Mouse (Mus musculus) layer of hippocampus, adult 9-10 months (tissue): ENCODE data around the gene Ift80.
"Not testable (repeated sequence)": the region's sequence is repeated elsewhere in the genome, so short reads cannot be mapped to it uniquely, and the experiment has no call there.

ENCODE experiments used
- DNase-seq: peaks from one replicate; pipeline ENCODE4 v3.0.0; 2022; ENCODE audit warnings: low spot score

Gene Ift80

GRCm38 (mm10) chr3:68935498-68935897, 68.9 kb downstream of the Ift80 start:
- DNase-seq: no peak

- DNase-seq: no peak
Observed at GRCm38 (mm10) chr3:68934259-68934658, 70.1 kb downstream of the Ift80 start.

DNA sequence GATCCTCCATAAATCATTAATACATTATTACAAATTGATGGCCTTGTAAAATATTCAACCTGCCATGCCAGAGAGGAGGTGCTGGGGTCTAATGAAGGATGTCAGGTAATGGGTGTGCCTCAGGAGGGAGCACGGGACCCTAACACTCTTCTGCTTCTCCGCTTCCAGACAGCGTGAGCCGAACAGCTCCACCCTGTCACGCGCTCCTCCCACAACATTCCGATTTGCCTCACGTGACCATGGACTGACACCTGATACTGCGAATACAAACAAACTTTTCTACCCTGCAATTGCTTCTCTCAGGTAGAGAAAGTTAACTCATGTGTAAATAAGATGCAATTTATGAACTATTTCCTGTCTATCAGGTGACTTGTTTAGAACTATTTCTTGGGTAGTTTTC, 75.8 kb downstream of the Ift80 start:
- DNase-seq: no peak

- DNase-seq: no peak
Observed at GRCm38 (mm10) chr3:68907509-68907908, 96.9 kb downstream of the Ift80 start.

DNA sequence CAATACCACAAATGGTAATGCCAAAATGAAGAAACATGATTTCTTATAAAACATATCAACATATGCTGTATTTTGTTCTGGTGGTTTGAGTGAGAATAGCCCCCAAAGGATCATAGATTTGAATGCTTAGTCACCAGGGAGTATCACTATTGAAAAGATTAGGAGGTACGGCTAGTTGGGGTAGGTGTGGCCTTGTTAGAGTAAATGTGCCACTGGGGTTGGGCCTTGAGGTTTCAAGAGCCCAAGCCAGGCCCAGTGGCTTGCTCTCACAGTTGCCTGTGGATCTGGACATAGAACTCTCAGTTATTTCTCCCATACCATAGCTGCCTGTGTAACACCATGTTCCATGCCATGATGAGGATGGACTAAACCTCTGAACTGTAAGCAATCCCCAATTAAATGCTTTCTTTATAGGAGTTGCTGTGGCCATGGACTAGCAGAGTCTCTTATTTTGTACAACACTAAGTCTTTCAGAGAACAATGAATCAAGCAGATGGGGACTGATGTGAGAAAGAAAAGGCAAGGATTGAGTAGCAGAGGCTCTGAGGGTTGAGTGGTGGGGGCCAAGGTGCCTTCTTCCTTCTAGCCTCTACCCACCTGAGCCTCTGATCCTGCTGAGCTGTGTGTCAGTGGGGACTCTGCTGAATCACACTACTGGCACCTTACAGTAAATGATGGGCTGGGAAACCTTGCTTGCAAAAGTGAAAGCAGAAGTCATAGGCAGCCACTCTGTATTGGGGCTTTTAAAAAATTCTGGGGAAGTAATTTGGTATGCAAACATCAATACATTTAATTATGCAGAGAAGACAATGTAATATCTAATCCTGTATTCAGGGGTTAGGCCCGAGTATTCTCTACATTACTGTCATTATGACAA, 99.2 kb downstream of the Ift80 start:
- DNase-seq: no peak

GRCm38 (mm10) chr3:68902636-68903035, 101.7 kb downstream of the Ift80 start:
- not testable (repeated sequence) for DNase-seq

DNA sequence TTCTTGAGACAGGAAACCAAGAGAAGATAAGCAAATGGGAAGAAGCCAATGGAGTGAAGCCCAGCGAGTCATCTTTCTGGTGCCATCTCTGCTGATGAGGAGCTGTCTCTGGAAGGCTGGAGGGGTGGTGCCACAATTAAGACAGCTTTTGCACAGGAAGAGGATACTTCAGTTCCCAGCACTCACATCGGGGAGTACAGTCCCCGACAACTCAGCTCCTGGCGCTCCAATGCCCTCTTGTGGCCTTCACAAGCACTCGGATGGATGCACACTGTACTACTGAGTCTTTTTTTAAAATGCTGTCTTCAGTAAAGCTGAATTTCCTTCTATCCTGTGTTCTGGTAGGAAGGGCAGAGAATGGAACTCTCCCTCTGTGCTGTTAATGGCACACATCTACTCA, 107.2 kb downstream of the Ift80 start:
- DNase-seq: no peak

DNA sequence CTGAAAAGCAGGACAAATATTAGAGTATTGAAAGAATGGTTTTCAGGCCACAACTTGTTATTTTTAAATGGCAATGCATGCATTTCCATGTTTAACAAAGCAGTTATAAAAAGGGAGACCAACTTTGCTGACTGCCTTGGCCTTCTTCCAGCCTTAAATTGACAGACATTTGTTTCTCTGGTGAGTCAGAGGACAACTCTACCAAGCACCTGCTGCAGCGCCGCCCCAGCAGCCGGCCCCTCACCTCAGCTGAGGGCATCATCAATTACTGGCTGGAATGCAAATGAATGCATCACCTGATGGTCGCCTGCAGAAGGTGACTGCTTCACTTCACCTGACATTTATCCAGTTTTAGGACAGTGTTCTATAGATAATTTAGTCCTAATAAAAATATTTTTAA, 108.9 kb downstream of the Ift80 start:
- peak; percentile 38 for DNase-seq

GRCm38 (mm10) chr3:68886845-68887244, 117.5 kb downstream of the Ift80 start:
- no peak for DNase-seq

DNA sequence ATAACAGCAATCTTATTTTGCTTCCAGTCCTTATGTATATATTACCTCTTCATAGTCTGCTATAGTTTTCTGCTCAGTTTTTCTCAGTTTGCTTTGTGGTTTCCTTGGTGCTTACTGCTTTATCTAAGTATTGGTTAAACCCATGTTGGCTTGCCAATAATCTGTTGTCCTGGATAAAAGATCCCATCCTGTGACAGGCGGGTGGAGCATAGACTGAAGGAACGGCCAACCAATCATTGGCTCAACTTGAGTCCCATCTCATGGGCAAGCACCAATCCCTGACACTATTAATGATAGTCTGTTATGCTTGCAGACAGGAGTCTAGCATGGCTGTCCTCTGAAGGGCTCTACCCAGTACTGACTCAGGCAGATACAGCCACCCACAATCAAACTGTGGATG, 130.3 kb downstream of the Ift80 start:
- no peak for DNase-seq

- no peak for DNase-seq
Observed at GRCm38 (mm10) chr3:68870568-68870950, 133.8 kb downstream of the Ift80 start.

DNA sequence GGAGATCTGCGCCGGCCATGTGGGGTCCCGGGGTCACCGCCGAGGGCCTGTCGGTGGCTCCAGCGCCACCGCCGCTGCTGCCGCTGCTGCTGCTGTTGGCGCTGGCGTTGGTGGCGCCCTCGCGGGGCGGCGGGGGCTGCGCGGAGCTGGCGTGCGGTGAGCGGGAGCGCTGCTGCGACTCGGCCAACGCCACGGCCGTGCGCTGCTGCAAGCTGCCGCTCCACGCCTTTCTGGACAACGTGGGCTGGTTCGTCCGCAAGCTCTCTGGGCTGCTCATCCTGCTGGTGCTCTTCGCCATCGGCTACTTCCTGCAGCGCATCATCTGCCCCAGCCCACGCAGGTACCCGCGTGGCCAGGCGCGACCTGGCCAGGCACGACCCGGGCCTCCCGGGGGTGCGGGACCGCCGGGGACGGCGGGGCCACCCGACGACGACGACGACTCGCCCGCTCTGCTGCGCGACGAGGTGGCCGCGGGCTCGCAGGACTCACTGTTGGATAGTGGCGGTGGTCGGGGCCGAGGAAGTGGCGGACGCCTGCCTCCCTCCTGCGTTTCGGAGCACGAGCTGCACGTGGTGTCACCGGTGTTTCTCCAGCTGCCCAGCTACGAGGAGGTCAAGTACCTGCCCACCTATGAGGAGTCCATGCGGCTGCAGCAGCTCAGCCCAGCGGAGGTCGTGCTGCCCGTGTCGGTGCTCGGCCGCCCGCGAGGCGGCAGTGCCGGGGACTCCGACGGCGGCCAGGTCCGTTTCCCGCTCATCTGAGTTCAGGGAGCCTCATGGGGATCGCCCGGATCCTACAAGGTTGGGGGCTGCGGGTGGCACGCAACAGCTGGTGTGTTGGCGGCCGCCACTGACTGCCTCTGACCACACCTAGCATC, 134.4 kb downstream of the Ift80 start:
- no peak for DNase-seq

DNA sequence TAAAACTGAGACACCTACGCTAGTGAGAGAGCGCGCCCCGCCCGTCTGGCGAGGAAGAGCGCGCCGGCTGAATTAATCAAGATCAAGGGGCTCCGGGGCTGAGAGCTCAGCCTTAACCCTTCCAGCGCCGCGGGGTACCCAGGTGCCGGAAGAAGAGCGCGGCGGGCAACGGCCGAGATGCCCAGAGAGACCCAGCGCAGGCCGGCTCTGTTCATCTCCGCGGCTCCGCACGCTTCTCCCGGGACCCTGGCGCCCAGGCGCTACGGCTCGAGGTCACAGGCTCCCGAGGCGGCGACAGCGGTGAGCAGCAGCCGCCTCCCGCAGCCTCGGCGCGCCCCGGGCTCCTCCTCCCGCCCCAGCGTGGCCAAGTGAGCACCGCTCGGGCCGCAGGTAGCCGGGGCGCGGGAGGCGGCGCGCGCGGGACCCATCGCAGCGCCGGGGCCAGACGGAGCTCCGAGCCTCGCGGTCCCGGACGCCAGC, 135.1 kb downstream of the Ift80 start, which contains the start of gene 1110032F04Rik:
Gene 1110032F04Rik, plus strand, starts transcription at position 376 of the 480 bp plus-strand sequence.
- DNase-seq: no peak

GRCm38 (mm10) chr3:68852414-68852813, 152.0 kb downstream of the Ift80 start:
- DNase-seq: no peak

- no peak for DNase-seq
Observed at GRCm38 (mm10) chr3:68848323-68848722, 156.0 kb downstream of the Ift80 start.

- DNase-seq: no peak
Observed at GRCm38 (mm10) chr3:68844025-68844424, 160.3 kb downstream of the Ift80 start.
